Mouse (Mus musculus) bone marrow, adult 2 months (tissue): ENCODE results near the gene Thumpd3. TPM values are rescaled to one million over a fixed set of nuclear protein-coding genes. Genes with fewer than 3 reads are reported as not detected.

Source experiments
- H3K27ac ChIP-seq: fragments of 200-500 bp; 2 replicates; pipeline ENCODE4 v1.5.1; 2012; ENCODE audit warnings: low read depth, mild to moderate bottlenecking, control low read depth, inconsistent platforms, low read length; ENCODE audit not compliant: control insufficient read depth, poor library complexity, insufficient read depth
- H3K4me1 ChIP-seq: fragments of 200-500 bp; 2 replicates; pipeline ENCODE4 v1.6.1; 2011; ENCODE audit warnings: low read length; ENCODE audit not compliant: control insufficient read depth, insufficient read depth
- H3K4me3 ChIP-seq: fragments of 200-500 bp; replicated peaks from 2 replicates; pipeline ENCODE3; 2011; ENCODE audit warnings: mild to moderate bottlenecking, low read depth, low read length, control low read depth; ENCODE audit not compliant: control insufficient read depth
- CTCF ChIP-seq: fragments of 200-500 bp; IDR thresholded peaks from 2 replicates; pipeline ENCODE4 v1.5.1; 2011; ENCODE audit warnings: low read length, control low read depth; ENCODE audit not compliant: control insufficient read depth, insufficient read depth
- POLR2A ChIP-seq: fragments of 200-500 bp; IDR thresholded peaks from 2 replicates; pipeline ENCODE4 v1.6.1; 2011; ENCODE audit warnings: low read depth, mild to moderate bottlenecking, control low read depth, low read length, borderline replicate concordance; ENCODE audit not compliant: control insufficient read depth
- WGBS: fragments of 180-500 bp; shearing (Covaris S2); methylation state at CpG from one replicate; pipeline ENCODE4 v1.1.7; 2018; 5-methylcytosine and 5-hydroxymethylcytosine counted together
- polyA plus RNA-seq: library from polyadenylated mRNA; stranded (reverse); fragments of >200 nt; gene quantifications from 2 replicates; pipeline ENCODE4 v1.2.4, GENCODE M21; 2011; ENCODE audit warnings: low replicate concordance; ENCODE audit not compliant: missing spikeins, insufficient read depth, insufficient read length

Thumpd3 gene
- polyA plus RNA-seq, 1 experiment: 34.7 TPM

DNA sequence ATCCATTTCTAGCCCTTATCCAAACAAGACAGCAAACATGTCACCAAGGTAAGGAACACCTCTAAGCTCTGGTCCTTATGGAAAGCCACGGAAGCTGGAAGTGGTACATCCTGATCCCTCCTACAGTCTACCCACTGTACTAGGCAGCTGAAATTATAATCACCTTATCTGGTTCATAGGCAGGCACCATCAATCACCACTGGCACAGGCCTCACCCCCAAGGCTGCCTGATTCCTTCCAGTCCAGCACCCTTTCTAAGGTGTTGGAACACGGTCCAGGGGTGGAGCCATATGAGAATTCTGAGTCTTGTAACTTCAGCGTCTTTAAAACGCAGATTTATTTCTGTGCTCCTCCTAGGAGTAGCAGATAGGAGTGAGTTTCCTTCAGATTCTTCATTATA is 32.5 kb upstream of the Thumpd3 start:
- 81% methylated on average over 4 of the region's 4 CpGs for WGBS
- no peak overlapping the region for H3K27ac ChIP-seq
- TF ChIP-seq POLR2A: no peak
- TF ChIP-seq CTCF: no peak
- H3K4me3 ChIP-seq: no peak overlapping the region
- no peaks in the 10 kb centered on the region for H3K4me1 ChIP-seq

DNA sequence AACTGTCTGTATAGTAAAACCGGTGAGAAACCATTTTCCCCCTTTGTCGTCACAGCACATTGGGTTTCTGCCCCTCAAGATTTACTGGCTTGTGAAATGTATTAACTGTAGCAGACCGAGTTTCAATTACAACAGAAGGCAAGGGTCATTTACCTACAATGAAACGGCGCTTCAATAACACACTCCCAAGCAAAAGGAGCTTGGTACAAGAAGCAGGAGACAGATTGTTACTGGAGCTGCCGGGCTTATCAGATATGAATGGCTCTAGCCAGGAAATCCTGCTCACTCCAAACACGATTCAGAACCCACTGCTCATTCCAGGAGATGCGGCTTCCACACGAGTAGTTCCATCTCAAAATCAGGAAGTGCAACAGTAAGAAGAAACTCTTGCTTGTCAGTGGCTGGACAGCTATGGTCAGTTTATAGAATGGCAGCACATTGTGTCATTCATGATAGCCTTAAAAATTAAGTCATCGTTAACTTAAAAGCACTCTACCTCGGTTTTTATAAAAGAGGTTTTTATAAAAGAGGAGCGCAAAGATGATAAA is 28.5 kb upstream of the Thumpd3 start:
- 18% methylated on average over 12 of the region's 12 CpGs for WGBS
- Histone ChIP-seq H3K4me1 (no peaks in the 10 kb centered on the region), H3K27ac (no peak overlapping the region), H3K4me3 (no peak overlapping the region)
- TF ChIP-seq CTCF (no peak), POLR2A (no peak)

DNA sequence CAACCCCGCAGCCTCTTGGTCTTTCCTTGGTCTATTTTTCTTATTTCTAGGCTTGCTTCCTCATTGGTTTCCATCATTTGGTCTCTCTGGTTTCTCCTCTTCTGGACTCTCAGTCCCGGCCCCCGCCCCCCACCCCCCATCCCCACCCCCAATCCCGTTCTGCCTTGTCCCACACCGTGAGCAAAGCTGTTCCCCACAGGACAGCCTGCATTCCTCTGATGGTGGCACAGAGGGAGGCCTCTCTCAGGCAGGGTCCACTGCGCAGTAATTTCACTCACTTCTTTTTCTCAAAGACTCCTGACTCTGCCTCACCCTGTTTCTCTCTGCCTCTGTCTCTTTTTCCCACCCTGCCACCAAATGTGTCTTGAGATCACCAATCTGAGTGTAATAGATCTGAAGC is 27.9 kb upstream of the Thumpd3 start:
- 46% methylated on average over 6 of the region's 6 CpGs for WGBS

DNA sequence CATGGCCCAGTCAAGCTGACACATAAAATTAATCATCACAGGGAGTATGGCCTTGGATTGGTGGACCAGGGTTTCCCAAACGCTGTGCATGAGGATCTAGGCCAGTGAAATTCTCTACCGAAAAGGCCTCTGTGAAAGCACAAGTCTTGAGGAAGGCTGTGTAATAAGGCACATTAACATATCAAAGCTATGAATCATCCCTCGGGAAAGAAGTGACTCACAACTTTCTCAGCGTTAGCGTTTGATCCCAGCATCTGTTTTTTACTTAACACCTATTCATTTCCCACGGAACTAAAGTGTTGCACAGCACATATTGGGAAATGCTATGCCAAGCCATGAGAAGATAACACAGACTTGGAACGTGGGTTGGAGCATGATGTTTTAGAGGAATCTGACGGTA is 21.2 kb upstream of the Thumpd3 start:
- WGBS: 68% methylated on average over 8 of the region's 8 CpGs
- Histone ChIP-seq H3K27ac (no peak overlapping the region), H3K4me1 (no peaks in the 10 kb centered on the region), H3K4me3 (no peak overlapping the region)
- TF ChIP-seq POLR2A (no peak), CTCF (no peak)

More for the DNA sequence above, 27.9 kb upstream of the Thumpd3 start:
- no peak for TF ChIP-seq CTCF
- no peak for TF ChIP-seq POLR2A
- Histone ChIP-seq H3K4me3 (no peak overlapping the region), H3K27ac (no peak overlapping the region), H3K4me1 (no peaks in the 10 kb centered on the region)

DNA sequence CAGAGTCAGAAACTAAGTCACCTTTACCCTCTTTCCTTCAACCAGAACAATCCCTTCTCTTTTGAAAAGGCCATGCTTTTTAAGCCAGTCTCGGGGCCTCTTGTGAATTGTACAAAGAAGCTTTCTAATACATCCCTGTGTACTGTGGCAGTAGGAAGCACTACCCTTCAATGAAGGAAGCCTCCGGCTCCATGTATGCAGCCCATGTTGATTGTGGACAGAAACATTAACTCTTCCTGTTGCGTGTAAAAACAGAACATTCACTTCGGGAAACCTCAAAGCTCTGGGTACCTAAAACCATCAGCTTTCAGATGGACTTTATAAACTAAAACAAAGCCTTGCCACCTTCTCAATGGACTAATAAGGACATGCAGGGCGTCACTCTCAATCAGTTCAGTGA is 20.3 kb upstream of the Thumpd3 start:
- no peak for TF ChIP-seq CTCF
- no peak for TF ChIP-seq POLR2A
- H3K27ac ChIP-seq: no peak overlapping the region
- no peak overlapping the region for H3K4me3 ChIP-seq
- 74% methylated on average over 5 of the region's 5 CpGs for WGBS
- no peaks in the 10 kb centered on the region for H3K4me1 ChIP-seq

DNA sequence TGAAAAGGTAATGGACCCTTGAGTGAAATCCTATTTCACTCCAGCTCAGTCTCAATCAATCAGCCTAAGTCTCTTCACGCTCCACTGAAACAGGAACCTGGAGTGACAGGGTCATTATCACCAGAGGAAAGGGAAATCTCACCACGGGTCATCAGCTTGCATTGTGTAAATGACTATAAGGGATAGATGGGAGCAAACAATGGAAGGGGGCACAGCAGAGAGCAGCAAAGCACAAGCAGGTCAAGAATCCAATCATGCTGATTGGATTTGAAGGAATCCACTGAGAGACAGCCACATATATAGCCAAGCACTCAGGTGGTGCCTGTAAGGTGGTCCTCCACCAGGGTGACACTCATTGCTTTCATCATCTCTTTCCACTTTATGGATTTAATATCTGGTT is 18.6 kb upstream of the Thumpd3 start:
- no peak overlapping the region for H3K27ac ChIP-seq
- TF ChIP-seq POLR2A (no peak), CTCF (no peak)
- H3K4me1 ChIP-seq: no peaks in the 10 kb centered on the region
- WGBS: 29% methylated on average over 2 of the region's 2 CpGs
- no peak overlapping the region for H3K4me3 ChIP-seq

DNA sequence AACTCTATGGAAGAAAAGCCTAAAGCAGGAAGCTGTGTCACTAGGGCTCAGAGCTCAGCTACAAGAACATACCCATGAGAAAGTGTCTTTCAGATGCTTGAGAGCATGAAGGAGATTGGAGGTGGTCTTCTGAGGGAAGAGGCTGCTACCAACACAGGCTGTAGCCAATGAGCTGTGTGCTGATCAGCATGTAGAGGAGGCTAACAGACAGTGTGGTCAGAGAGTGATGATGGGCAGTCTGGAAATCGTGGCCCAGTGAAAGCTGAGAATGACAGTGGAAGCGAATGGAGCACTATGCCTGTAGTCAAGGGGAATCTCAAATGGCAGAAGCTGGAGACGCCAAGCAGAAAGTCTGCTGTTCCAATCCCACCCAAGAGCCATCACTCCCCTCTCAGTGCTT is 17.0 kb upstream of the Thumpd3 start:
- TF ChIP-seq CTCF (no peak), POLR2A (no peak)
- Histone ChIP-seq H3K4me1 (no peaks in the 10 kb centered on the region), H3K27ac (no peak overlapping the region), H3K4me3 (no peak overlapping the region)
- 76% methylated on average over 3 of the region's 3 CpGs for WGBS

DNA sequence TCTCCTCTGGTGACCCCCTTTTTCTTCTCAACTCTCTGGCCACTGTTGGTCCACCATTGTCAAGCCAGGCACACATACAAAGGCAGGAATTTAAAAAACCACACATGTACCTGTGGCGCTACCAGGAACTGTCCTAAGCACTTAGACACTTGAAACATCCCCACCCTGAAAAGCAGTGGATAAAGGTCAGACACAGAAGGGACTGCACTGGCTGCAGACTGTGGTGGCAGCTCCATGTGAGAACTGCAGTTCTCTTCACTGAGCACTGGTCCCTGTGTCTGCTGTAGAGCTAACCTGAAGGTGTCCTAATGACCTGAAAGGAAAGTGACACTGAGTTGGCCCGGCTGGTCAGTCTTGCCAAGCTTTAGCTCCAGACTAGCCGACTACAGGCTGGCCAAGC is 15.5 kb upstream of the Thumpd3 start:
- Histone ChIP-seq H3K4me1 (no peaks in the 10 kb centered on the region), H3K4me3 (no peak overlapping the region), H3K27ac (no peak overlapping the region)
- TF ChIP-seq CTCF (no peak), POLR2A (no peak)
- WGBS: 74% methylated on average over 3 of the region's 3 CpGs

DNA sequence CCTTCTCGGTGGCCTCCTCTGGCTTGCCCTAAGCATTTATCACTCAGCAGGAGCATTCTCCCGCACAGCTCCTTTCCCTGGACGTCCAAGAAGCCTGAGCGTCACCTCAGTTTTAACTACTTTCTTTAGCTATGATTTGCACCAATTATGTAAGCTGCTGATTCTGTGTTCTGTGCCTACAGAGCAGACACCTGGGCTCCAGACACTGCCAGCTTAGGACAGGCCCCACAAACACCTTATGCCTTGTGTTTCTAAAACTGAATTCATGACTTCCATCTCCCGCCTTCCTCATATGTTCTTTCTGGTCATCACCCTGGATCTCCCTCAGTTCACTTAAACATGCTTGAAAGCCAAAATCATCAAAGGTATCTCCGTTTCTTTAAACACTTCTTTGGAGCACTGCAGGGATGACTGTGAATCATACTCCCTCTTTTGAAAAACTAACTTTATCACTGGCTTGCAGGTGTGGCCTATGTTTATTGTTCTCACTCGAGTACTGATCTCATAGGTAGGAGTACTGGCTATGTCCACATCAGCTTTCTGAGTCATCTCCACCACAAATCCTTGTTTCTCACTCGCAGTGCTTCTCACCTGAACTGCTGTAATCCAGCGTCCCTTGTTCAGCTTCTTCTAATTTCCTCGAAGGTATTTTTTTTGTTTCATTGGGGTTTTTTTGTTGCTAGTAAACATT is 14.9 kb upstream of the Thumpd3 start:
- TF ChIP-seq CTCF: no peak
- TF ChIP-seq POLR2A: no peak
- no peak overlapping the region for H3K4me3 ChIP-seq
- 79% methylated on average over 10 of the region's 10 CpGs for WGBS
- H3K27ac ChIP-seq: no peak overlapping the region
- H3K4me1 ChIP-seq: no peaks in the 10 kb centered on the region
